Mouse (Mus musculus) hindbrain, postnatal 0 days (tissue): ENCODE results near the gene Tmem115. TPM values are rescaled to one million over a fixed set of nuclear protein-coding genes. Genes with fewer than 3 reads are reported as not detected.

Source experiments
- ATAC-seq: fragments of 200-750 bp; cut with Nextera tagmentation; 2 replicates; pipeline ENCODE4 v1.8.0; 2017; ENCODE audit warnings: mild to moderate bottlenecking, moderate TSS enrichment, moderate library complexity
- DNase-seq: peaks from one replicate; pipeline ENCODE4 v3.0.0-alpha.2; 2015; ENCODE audit warnings: low spot score
- H3K27ac ChIP-seq: fragments of 300-500 bp; sonication (generic); 2 replicates; pipeline ENCODE4 v1.5.1; 2014; ENCODE audit warnings: mild to moderate bottlenecking
- H3K27me3 ChIP-seq: fragments of 300-500 bp; sonication (generic); 2 replicates; pipeline ENCODE4 v1.6.1; 2014; ENCODE audit warnings: low read length, mixed read lengths; ENCODE audit not compliant: insufficient read depth
- H3K36me3 ChIP-seq: fragments of 300-500 bp; sonication (generic); 2 replicates; pipeline ENCODE4 v1.6.1; 2014; ENCODE audit warnings: low read length, mixed read lengths; ENCODE audit not compliant: insufficient read depth
- H3K4me1 ChIP-seq: fragments of 300-500 bp; sonication (generic); 2 replicates; pipeline ENCODE4 v1.6.1; 2014; ENCODE audit warnings: antibody characterized with exemption, low read length, mixed read lengths; ENCODE audit not compliant: insufficient read depth
- H3K4me2 ChIP-seq: fragments of 300-500 bp; sonication (generic); 2 replicates; pipeline ENCODE4 v1.6.1; 2014; ENCODE audit warnings: low read depth, mild to moderate bottlenecking, low read length, moderate library complexity, mixed read lengths
- H3K4me3 ChIP-seq: fragments of 300-500 bp; sonication (generic); 2 replicates; pipeline ENCODE4 v1.5.1; 2014; ENCODE audit warnings: low read length
- H3K9ac ChIP-seq: fragments of 300-500 bp; sonication (generic); replicated peaks from 2 replicates; pipeline ENCODE4 v1.6.1; 2014; ENCODE audit warnings: mild to moderate bottlenecking, low read length, moderate library complexity, mixed read lengths
- H3K9me3 ChIP-seq: fragments of 300-500 bp; sonication (generic); 2 replicates; pipeline ENCODE4 v1.6.1; 2016; ENCODE audit warnings: low read length, mixed read lengths
- CTCF ChIP-seq: IDR thresholded peaks from 2 replicates; pipeline ENCODE4 v1.5.1; 2016; ENCODE audit warnings: antibody characterized with exemption, control low read depth, low read depth
- WGBS: fragments of 180-500 bp; shearing (Covaris S2); extraction: QIAGEN DNeasy Blood & Tissue Kit; methylation state at CpG from one replicate; pipeline ENCODE4 v1.1.7; 2014; 5-methylcytosine and 5-hydroxymethylcytosine counted together
- polyA plus RNA-seq: library from polyadenylated mRNA; unstranded; fragments of >200 nt; fragmentation: Nextera tagmentation; extraction: Ambion mirVana; gene quantifications from 2 replicates; pipeline ENCODE4 v1.2.1, GENCODE M21; 2015
- total RNA-seq: library from RNA; depleted of rRNA; stranded (reverse); fragments of >200 nt; gene quantifications from 2 replicates; pipeline ENCODE4 v1.2.3, GENCODE M21; 2014

The Tmem115 gene
- total and polyA plus RNA-seq, 2 experiments from 2014 or later = 52.3 to 72.6 TPM

- peak; percentile 84 for ATAC-seq
- Histone ChIP-seq H3K4me2 (peak within 1 kb of the TSS; percentile 99), H3K36me3 (peaks cover 8% of the 10 kb centered on the region; the same call in 1 of the 2 replicates), H3K4me3 (peak within 1 kb of the TSS; percentile 56), H3K27me3 (no peaks in the 10 kb centered on the region), H3K27ac (peak within 1 kb of the TSS; percentile 88), H3K9me3 (no peaks in the 10 kb centered on the region), H3K4me1 (peaks cover 9% of the 10 kb centered on the region; the same call in 1 of the 2 replicates), H3K9ac (peak within 1 kb of the TSS; percentile 66)
- DNase-seq = peak; percentile 94
- WGBS = 1% methylated on average over 32 of the region's 32 CpGs
- TF ChIP-seq CTCF = no peak
Measured at GRCm38 (mm10) chr9:107580501-107581317, 47.0 kb downstream of the Tmem115 start, which contains the start of gene Hyal3. Hyal3 (plus strand) TSS chr9:107580818.

GRCm38 (mm10) chr9:107581584-107581983 lies 47.8 kb downstream of the Tmem115 start:
- TF ChIP-seq CTCF = no peak
- peak overlapping the region; percentile 56 for H3K4me3 ChIP-seq
- H3K4me2 ChIP-seq = peak overlapping the region; percentile 99
- H3K9me3 ChIP-seq = no peaks in the 10 kb centered on the region
- H3K9ac ChIP-seq = peak overlapping the region; percentile 66
- ATAC-seq (no peak), DNase-seq (no peak)
- H3K4me1 ChIP-seq = peaks cover 9% of the 10 kb centered on the region; the same call in 1 of the 2 replicates
- H3K27ac ChIP-seq = peak overlapping the region; percentile 88; the same call in 1 of the 2 replicates
- no peaks in the 10 kb centered on the region for H3K27me3 ChIP-seq
- H3K36me3 ChIP-seq = peaks cover 8% of the 10 kb centered on the region; the same call in 1 of the 2 replicates
- WGBS = 85% methylated on average over 4 of the region's 4 CpGs

DNA sequence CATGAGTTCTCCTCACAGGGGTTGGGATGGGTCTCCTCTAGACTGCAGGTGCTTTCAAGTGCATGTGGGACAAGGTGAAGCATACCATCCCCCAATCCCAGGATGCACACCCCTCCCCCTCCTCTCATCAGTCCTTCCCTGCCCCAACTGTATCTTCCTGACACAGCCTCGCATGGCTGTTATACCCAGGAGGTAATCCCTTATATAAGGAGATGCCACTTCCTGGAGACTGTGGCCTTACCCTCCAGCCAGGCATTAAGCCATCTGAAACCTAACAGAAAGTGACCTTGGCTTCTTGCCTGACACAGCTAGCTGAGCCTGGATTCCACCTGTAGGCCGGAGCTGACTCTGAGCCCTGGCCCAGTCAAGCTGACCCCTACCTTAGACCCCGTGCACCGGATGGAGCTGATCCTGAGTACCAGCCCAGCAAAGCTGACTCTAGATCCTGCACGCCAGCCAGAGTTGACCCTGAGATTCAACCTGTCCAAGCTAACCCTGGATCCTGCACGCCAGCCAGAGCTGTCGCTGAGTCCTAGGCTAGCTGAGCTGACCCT lies 48.8 kb downstream of the Tmem115 start:
- H3K36me3 ChIP-seq = peaks cover 8% of the 10 kb centered on the region; the same call in 1 of the 2 replicates
- TF ChIP-seq CTCF = no peak
- H3K27ac ChIP-seq = no peak overlapping the region
- H3K4me3 ChIP-seq = no peak overlapping the region
- H3K4me2 ChIP-seq = no peak overlapping the region
- no peak overlapping the region for H3K9ac ChIP-seq
- ATAC-seq (no peak), DNase-seq (no peak)
- WGBS = 87% methylated on average over 7 of the region's 7 CpGs
- H3K27me3 ChIP-seq = no peaks in the 10 kb centered on the region
- peaks cover 9% of the 10 kb centered on the region; the same call in 1 of the 2 replicates for H3K4me1 ChIP-seq
- no peaks in the 10 kb centered on the region for H3K9me3 ChIP-seq

DNA sequence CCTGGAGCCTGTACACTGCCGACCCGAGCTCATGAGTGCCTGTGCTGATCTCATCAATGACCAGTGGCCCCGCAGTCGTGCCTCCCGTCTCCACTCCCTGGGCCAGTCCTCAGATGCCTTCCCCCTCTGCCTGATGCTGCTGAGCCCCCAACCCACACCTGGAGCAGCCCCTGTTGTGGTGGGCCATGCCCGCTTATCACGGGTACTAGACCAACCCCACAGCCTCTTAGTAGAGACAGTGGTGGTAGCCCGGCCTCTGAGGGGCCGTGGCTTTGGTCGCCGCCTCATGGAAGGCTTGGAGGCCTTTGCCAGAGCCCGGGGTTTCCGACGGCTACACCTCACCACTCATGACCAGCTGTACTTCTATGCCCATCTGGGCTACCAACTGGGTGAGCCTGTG lies 49.4 kb downstream of the Tmem115 start:
- Histone ChIP-seq H3K9ac (no peak overlapping the region), H3K4me3 (no peak overlapping the region), H3K27ac (no peak overlapping the region), H3K4me2 (no peak overlapping the region), H3K36me3 (peaks cover 8% of the 10 kb centered on the region; the same call in 1 of the 2 replicates), H3K9me3 (no peaks in the 10 kb centered on the region), H3K4me1 (peaks cover 14% of the 10 kb centered on the region; the same call in 1 of the 2 replicates), H3K27me3 (no peaks in the 10 kb centered on the region)
- ATAC-seq (no peak), DNase-seq (no peak)
- no peak for TF ChIP-seq CTCF
- WGBS = 89% methylated on average over 14 of the region's 14 CpGs

DNA sequence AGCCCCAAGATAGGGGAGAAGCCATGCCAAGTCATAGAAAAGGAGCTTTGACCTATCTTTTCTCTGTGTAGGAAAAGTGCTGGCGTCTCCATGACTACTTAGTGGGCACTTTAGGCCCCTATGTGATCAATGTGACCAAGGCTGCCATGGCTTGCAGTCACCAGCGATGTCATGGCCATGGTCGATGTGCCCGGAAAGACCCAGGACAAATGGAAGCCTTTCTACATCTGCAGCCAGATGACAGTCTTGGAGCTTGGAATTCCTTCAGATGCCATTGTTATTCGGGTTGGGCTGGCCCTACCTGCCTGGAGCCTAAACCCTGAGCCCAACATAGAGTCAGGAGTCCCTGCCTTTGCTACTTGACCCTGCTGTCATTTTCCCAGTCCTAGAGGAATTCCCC lies 52.8 kb downstream of the Tmem115 start:
- peaks cover 9% of the 10 kb centered on the region; the same call in 1 of the 2 replicates for H3K4me1 ChIP-seq
- TF ChIP-seq CTCF = no peak
- H3K27me3 ChIP-seq = no peaks in the 10 kb centered on the region
- H3K9me3 ChIP-seq = no peaks in the 10 kb centered on the region
- H3K4me3 ChIP-seq = no peak overlapping the region
- H3K27ac ChIP-seq = no peak overlapping the region
- H3K36me3 ChIP-seq = peaks cover 24% of the 10 kb centered on the region
- DNase-seq (no peak), ATAC-seq (no peak)
- 89% methylated on average over 5 of the region's 5 CpGs for WGBS
- no peak overlapping the region for H3K4me2 ChIP-seq
- H3K9ac ChIP-seq = no peak overlapping the region

- 15% methylated on average over 46 of the region's 46 CpGs for WGBS
- Histone ChIP-seq H3K9me3 (no peaks in the 10 kb centered on the region), H3K27ac (no peak within 1 kb of the TSS; the same call in 1 of the 2 replicates), H3K4me2 (peak within 1 kb of the TSS; percentile 91), H3K9ac (peak within 1 kb of the TSS; percentile 49), H3K4me1 (peaks cover 9% of the 10 kb centered on the region; the same call in 1 of the 2 replicates), H3K36me3 (peaks cover 27% of the 10 kb centered on the region), H3K4me3 (peak within 1 kb of the TSS; percentile 64), H3K27me3 (no peaks in the 10 kb centered on the region)
- peak; percentile 99 for DNase-seq
- TF ChIP-seq CTCF = no peak
- ATAC-seq = peak; percentile 98
Measured at GRCm38 (mm10) chr9:107586974-107587832, 53.5 kb downstream of the Tmem115 start, which contains the start of gene Ifrd2. Ifrd2 (plus strand) TSS chr9:107587642.
